Mouse (Mus musculus) MEL (cell line): ENCODE measurements around the gene Syn3.

ENCODE experiments used
- BHLHE40 ChIP-seq: IDR thresholded peaks from 2 replicates; pipeline ENCODE4 v1.6.1; 2012; ENCODE audit warnings: low read depth, mild to moderate bottlenecking, inconsistent platforms, low read length, improper control_type of control experiment, borderline replicate concordance
- CTCF ChIP-seq, 3 experiments: IDR thresholded peaks in 2 of 3; conservative IDR thresholded peaks in 1 of 3; 2 replicates each; pipeline ENCODE4 v1.5.1; 2011 to 2012; ENCODE audit warnings: low read length in 3 of 3, low read depth in 2 of 3, mild to moderate bottlenecking in 2 of 3, improper control_type of control experiment in 1 of 3, inconsistent platforms in 1 of 3, mixed read lengths in 1 of 3, moderate library complexity in 1 of 3; ENCODE audit not compliant: control insufficient read depth in 1 of 3, insufficient read depth in 1 of 3, poor library complexity in 1 of 3, severe bottlenecking in 1 of 3
- EP300 ChIP-seq, 2 experiments: IDR thresholded peaks; 2 replicates each; pipeline ENCODE4 v1.6.1; 2011; ENCODE audit warnings: improper control_type of control experiment in 2 of 2, low read length in 2 of 2, low read depth in 1 of 2, mild to moderate bottlenecking in 1 of 2
- ETS1 ChIP-seq: IDR thresholded peaks from 2 replicates; pipeline ENCODE4 v1.6.1; 2012; ENCODE audit warnings: low read depth, mild to moderate bottlenecking, inconsistent platforms, low read length, improper control_type of control experiment, moderate library complexity
- MAX ChIP-seq: IDR thresholded peaks from 2 replicates; pipeline ENCODE4 v1.6.1; 2011; ENCODE audit warnings: low read length, improper control_type of control experiment
- POLR2A ChIP-seq, 2 experiments: IDR thresholded peaks; 2 replicates each; pipeline ENCODE4 v1.6.1; 2011 to 2012; ENCODE audit warnings: low read length in 2 of 2, mild to moderate bottlenecking in 2 of 2, control low read depth in 1 of 2, improper control_type of control experiment in 1 of 2, low read depth in 1 of 2, moderate library complexity in 1 of 2; ENCODE audit not compliant: control insufficient read depth in 1 of 2, insufficient read depth in 1 of 2, poor library complexity in 1 of 2
- POLR2AphosphoS5 ChIP-seq: IDR thresholded peaks from 2 replicates; pipeline ENCODE4 v1.6.1; 2012; ENCODE audit warnings: low read depth, borderline replicate concordance, mild to moderate bottlenecking, inconsistent platforms, low read length, moderate library complexity, mixed read lengths
- TAL1 ChIP-seq: IDR thresholded peaks from 2 replicates; pipeline ENCODE4 v1.6.1; 2012; ENCODE audit warnings: mild to moderate bottlenecking, inconsistent platforms, low read length, moderate library complexity, mixed read lengths

GRCm38 (mm10) chr10:86498673-86499391, at the start of gene Syn3:
- no peak for TF ChIP-seq EP300 (IDR thresholded peaks at IDR 0.05; ENCODE audit: low read depth in 1 of 2, low read length in 2 of 2)
- TF ChIP-seq CTCF (IDR thresholded peaks at IDR 0.05 in 2 of 3, conservative IDR thresholded peaks at IDR 0.05 in 1 of 3; ENCODE audit: control insufficient read depth in 1 of 3, insufficient read depth in 1 of 3, low read depth in 2 of 3, low read length in 3 of 3, poor library complexity in 1 of 3, severe bottlenecking in 1 of 3): no peak
- TF ChIP-seq POLR2A (IDR thresholded peaks at IDR 0.05; ENCODE audit: control insufficient read depth in 1 of 2, insufficient read depth in 1 of 2, low read depth in 1 of 2, low read length in 2 of 2, poor library complexity in 1 of 2): no peak
- no peak for TF ChIP-seq TAL1
- no peak for TF ChIP-seq POLR2AphosphoS5
- no peak for TF ChIP-seq ETS1
- TF ChIP-seq BHLHE40: no peak
- TF ChIP-seq MAX: no peak
